Mouse (Mus musculus) cerebellum, adult 2 months (tissue): Measurements from ENCODE around the gene Fam32a. TPM values are rescaled to one million over a fixed set of nuclear protein-coding genes. Genes with fewer than 3 reads are reported as not detected.

Source experiments
- DNase-seq, 2 experiments: peaks; one replicate each; pipeline ENCODE4 v3.0.0; 2021
- H3K27ac ChIP-seq: fragments of 200-500 bp; 2 replicates; pipeline ENCODE4 v1.5.1; 2012; ENCODE audit warnings: low read length, control low read depth, inconsistent platforms; ENCODE audit not compliant: insufficient read depth
- H3K27me3 ChIP-seq: fragments of 200-500 bp; 2 replicates; pipeline ENCODE4 v1.6.1; 2012; ENCODE audit warnings: inconsistent platforms, mild to moderate bottlenecking, low read length, moderate library complexity; ENCODE audit not compliant: control insufficient read depth, insufficient read depth
- H3K4me1 ChIP-seq: fragments of 200-500 bp; 2 replicates; pipeline ENCODE4 v1.6.1; 2011; ENCODE audit warnings: low read length; ENCODE audit not compliant: control insufficient read depth, insufficient read depth
- H3K4me3 ChIP-seq: fragments of 200-500 bp; replicated peaks from 2 replicates; pipeline ENCODE3; 2011; ENCODE audit warnings: mild to moderate bottlenecking, low read depth, low read length, control low read depth; ENCODE audit not compliant: insufficient read depth
- CTCF ChIP-seq: fragments of 200-500 bp; IDR thresholded peaks from 2 replicates; pipeline ENCODE4 v1.5.1; 2011; ENCODE audit warnings: low read depth, mild to moderate bottlenecking, control low read depth, low read length, moderate library complexity, borderline replicate concordance; ENCODE audit not compliant: insufficient read depth
- POLR2A ChIP-seq: fragments of 200-500 bp; IDR thresholded peaks from 2 replicates; pipeline ENCODE4 v1.6.1; 2011; ENCODE audit warnings: low read length, control low read depth, borderline replicate concordance; ENCODE audit not compliant: insufficient read depth
- WGBS: fragments of 180-500 bp; shearing (Covaris S2); methylation state at CpG from one replicate; pipeline ENCODE4 v1.1.7; 2018; 5-methylcytosine and 5-hydroxymethylcytosine counted together
- polyA plus RNA-seq: library from polyadenylated mRNA; depleted of rRNA; stranded (reverse); fragments of >200 nt; gene quantifications from 2 replicates; pipeline ENCODE4 v1.2.3, GENCODE M21; 2012

Fam32a gene
- polyA plus RNA-seq, 1 experiment, result 78.5 TPM

- Histone ChIP-seq H3K4me3 (no peak overlapping the region), H3K4me1 (peaks cover 15% of the 10 kb centered on the region), H3K27ac (no peak overlapping the region), H3K27me3 (no peaks in the 10 kb centered on the region)
- no peak for DNase-seq
- TF ChIP-seq POLR2A, result no peak
- no peak for TF ChIP-seq CTCF
- WGBS, result 14% methylated on average over 1 of the region's 1 CpGs
These were observed 22.7 kb downstream of the Fam32a start for GRCm38 (mm10) chr8:72242226-72242625.

- peaks cover 15% of the 10 kb centered on the region for H3K4me1 ChIP-seq
- DNase-seq, result no peak
- WGBS, result 68% methylated on average over 2 of the region's 2 CpGs
- H3K27me3 ChIP-seq, result no peaks in the 10 kb centered on the region
- TF ChIP-seq CTCF, result no peak
- TF ChIP-seq POLR2A, result no peak
- H3K27ac ChIP-seq, result no peak overlapping the region
- no peak overlapping the region for H3K4me3 ChIP-seq
These were observed 25.1 kb downstream of the Fam32a start for GRCm38 (mm10) chr8:72244610-72245009.

GRCm38 (mm10) chr8:72257171-72257901 lies 37.8 kb downstream of the Fam32a start:
- DNase-seq, result no peak

GRCm38 (mm10) chr8:72257902-72258238 lies 38.3 kb downstream of the Fam32a start:
- H3K27me3 ChIP-seq, result no peaks in the 10 kb centered on the region
- TF ChIP-seq CTCF (no peak), POLR2A (no peak)
- WGBS, result 46% methylated on average over 1 of the region's 1 CpGs
- DNase-seq, result no peak
- H3K4me1 ChIP-seq, result peaks cover 2% of the 10 kb centered on the region; the same call in 1 of the 2 replicates
- H3K27ac ChIP-seq, result no peak overlapping the region
- no peak overlapping the region for H3K4me3 ChIP-seq

More at GRCm38 (mm10) chr8:72257171-72257901, 37.8 kb downstream of the Fam32a start:
- Histone ChIP-seq H3K4me1 (peaks cover 2% of the 10 kb centered on the region; the same call in 1 of the 2 replicates), H3K27me3 (no peaks in the 10 kb centered on the region), H3K4me3 (no peak overlapping the region), H3K27ac (no peak overlapping the region)
- TF ChIP-seq CTCF (no peak), POLR2A (no peak)
- 52% methylated on average over 7 of the region's 7 CpGs for WGBS

- no peaks in the 10 kb centered on the region for H3K27me3 ChIP-seq
- DNase-seq, result no peak
- no peak overlapping the region for H3K27ac ChIP-seq
- peaks cover 2% of the 10 kb centered on the region; the same call in 1 of the 2 replicates for H3K4me1 ChIP-seq
- 74% methylated on average over 2 of the region's 2 CpGs for WGBS
- no peak for TF ChIP-seq POLR2A
- no peak for TF ChIP-seq CTCF
- no peak overlapping the region for H3K4me3 ChIP-seq
These were observed 40.3 kb downstream of the Fam32a start for GRCm38 (mm10) chr8:72259862-72260261.

- WGBS, result 58% methylated on average over 4 of the region's 4 CpGs
- H3K4me3 ChIP-seq, result no peak overlapping the region
- TF ChIP-seq CTCF, result no peak
- no peak for TF ChIP-seq POLR2A
- H3K27ac ChIP-seq, result no peak overlapping the region
- no peak for DNase-seq
- H3K27me3 ChIP-seq, result no peaks in the 10 kb centered on the region
- peaks cover 2% of the 10 kb centered on the region; the same call in 1 of the 2 replicates for H3K4me1 ChIP-seq
These were observed 41.1 kb downstream of the Fam32a start for GRCm38 (mm10) chr8:72260585-72260984.

GRCm38 (mm10) chr8:72261019-72261418 lies 41.5 kb downstream of the Fam32a start:
- 24% methylated on average over 2 of the region's 2 CpGs for WGBS
- DNase-seq, result peak in 1 of 2 experiments; percentile 47
- TF ChIP-seq CTCF, result peak; percentile 71
- no peak for TF ChIP-seq POLR2A

GRCm38 (mm10) chr8:72261431-72261830 lies 41.9 kb downstream of the Fam32a start:
- Histone ChIP-seq H3K4me3 (no peak overlapping the region), H3K27ac (no peak overlapping the region), H3K4me1 (peaks cover 2% of the 10 kb centered on the region; the same call in 1 of the 2 replicates), H3K27me3 (no peaks in the 10 kb centered on the region)
- no peak for DNase-seq
- TF ChIP-seq CTCF (no peak), POLR2A (no peak)

More at GRCm38 (mm10) chr8:72261019-72261418, 41.5 kb downstream of the Fam32a start:
- Histone ChIP-seq H3K4me3 (no peak overlapping the region), H3K27ac (no peak overlapping the region), H3K27me3 (no peaks in the 10 kb centered on the region), H3K4me1 (peaks cover 2% of the 10 kb centered on the region; the same call in 1 of the 2 replicates)
